Mouse (Mus musculus): ENCODE data around the gene Mlxip.

DNA sequence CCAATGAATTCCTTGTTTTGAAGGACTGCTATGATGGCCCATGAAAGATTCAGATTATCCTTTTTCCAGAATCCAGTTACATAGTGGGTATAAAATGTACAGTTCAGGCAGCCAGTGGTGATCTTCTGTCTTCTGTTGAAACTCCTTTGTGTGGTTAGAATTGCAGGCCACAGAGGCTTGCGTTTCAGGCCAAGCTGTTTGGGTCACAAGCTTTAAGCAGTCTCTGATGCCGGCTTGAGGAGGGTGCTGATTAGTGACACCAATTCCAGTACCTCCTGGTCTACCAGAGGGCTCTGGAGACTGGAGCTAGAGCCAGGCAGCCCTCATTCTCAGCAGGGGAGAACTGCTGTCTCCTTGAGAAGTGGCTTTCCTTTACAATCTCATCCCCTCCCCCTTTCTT, 12.4 kb downstream of the Mlxip start:
- TF ChIP-seq CTCF (IDR thresholded peaks at IDR 0.05; ENCODE audit: insufficient read depth, low read length) (no peak), POLR2A (IDR thresholded peaks at IDR 0.05; ENCODE audit: borderline replicate concordance, extremely low read depth, low read depth, low read length) (no peak)
